Mouse (Mus musculus) CH12.LX (cell line): Measurements from ENCODE around the gene Tfpi2. TPM values are rescaled to one million over a fixed set of nuclear protein-coding genes. Genes with fewer than 3 reads are reported as not detected.

Experiments
- DNase-seq: peaks from one replicate; pipeline ENCODE4 v3.0.0-alpha.2; 2013; ENCODE audit errors: extremely low read depth
- H3K27ac ChIP-seq: 2 replicates; pipeline ENCODE4 v1.5.1; 2012; ENCODE audit warnings: low read depth, mild to moderate bottlenecking, control low read depth, moderate library complexity; ENCODE audit not compliant: insufficient read depth
- H3K27me3 ChIP-seq: replicated peaks from 2 replicates; pipeline ENCODE3; 2012; ENCODE audit warnings: inconsistent platforms
- H3K36me3 ChIP-seq, 2 experiments: replicated peaks in 1 of 2; 2 replicates each; pipeline versions ENCODE3 to v1.6.1; 2012; ENCODE audit warnings: inconsistent platforms in 1 of 2, low read length in 1 of 2, mild to moderate bottlenecking in 1 of 2, mixed read lengths in 1 of 2, moderate library complexity in 1 of 2; ENCODE audit not compliant: control insufficient read depth in 1 of 2, insufficient read depth in 1 of 2
- H3K4me1 ChIP-seq, 2 experiments: 2 replicates each; pipeline ENCODE4 v1.6.1; 2012; ENCODE audit warnings: inconsistent platforms in 1 of 2, moderate library complexity in 1 of 2; ENCODE audit not compliant: insufficient read depth in 2 of 2, control insufficient read depth in 1 of 2
- H3K4me2 ChIP-seq: 2 replicates; pipeline ENCODE4 v1.6.1; 2012; ENCODE audit warnings: low read depth, mild to moderate bottlenecking, control low read depth; ENCODE audit not compliant: poor library complexity, insufficient read depth, severe bottlenecking
- H3K4me3 ChIP-seq, 3 experiments: fragments of 150-350 bp in 1 of 3; sonication (generic) in 1 of 3; replicated peaks in 1 of 3; 2 replicates each; pipeline versions ENCODE3 to v1.5.1; 2011 to 2012; ENCODE audit warnings: low read depth in 2 of 3, low read length in 2 of 3, mild to moderate bottlenecking in 2 of 3, moderate library complexity in 2 of 3, control low read depth in 1 of 3, improper control_type of control experiment in 1 of 3, inconsistent platforms in 1 of 3, mixed read lengths in 1 of 3; ENCODE audit not compliant: poor library complexity in 1 of 3
- H3K79me2 ChIP-seq: replicated peaks from 2 replicates; pipeline ENCODE4 v1.6.1; 2012; ENCODE audit warnings: mild to moderate bottlenecking, moderate library complexity; ENCODE audit not compliant: control insufficient read depth, poor library complexity, insufficient read depth, severe bottlenecking; ENCODE audit errors: extremely low read depth
- H3K9ac ChIP-seq: 2 replicates; pipeline ENCODE4 v1.6.1; 2012; ENCODE audit warnings: low read depth, mild to moderate bottlenecking, control low read depth, moderate library complexity; ENCODE audit not compliant: insufficient read depth
- H3K9me3 ChIP-seq: replicated peaks from 2 replicates; pipeline ENCODE3; 2012; ENCODE audit warnings: low read length, inconsistent platforms, mixed read lengths
- CHD1 ChIP-seq: IDR thresholded peaks from 2 replicates; pipeline ENCODE4 v1.6.1; 2012; ENCODE audit warnings: low read depth, low read length, improper control_type of control experiment, inconsistent platforms
- CTCF ChIP-seq, 2 experiments: IDR thresholded peaks in 1 of 2; conservative IDR thresholded peaks in 1 of 2; 2 replicates each; pipeline ENCODE4 v1.5.1; 2011 to 2012; ENCODE audit warnings: low read depth in 2 of 2, low read length in 2 of 2, improper control_type of control experiment in 1 of 2, inconsistent platforms in 1 of 2, mild to moderate bottlenecking in 1 of 2, moderate library complexity in 1 of 2
- E2F4 ChIP-seq: IDR thresholded peaks from 2 replicates; pipeline ENCODE4 v1.6.1; 2011; ENCODE audit warnings: low read depth, low read length, improper control_type of control experiment; ENCODE audit not compliant: insufficient replicate concordance
- ETS1 ChIP-seq: conservative IDR thresholded peaks from 2 replicates; pipeline ENCODE4 v1.6.1; 2012; ENCODE audit warnings: low read depth, mild to moderate bottlenecking, inconsistent platforms, low read length, improper control_type of control experiment, moderate library complexity
- GABPA ChIP-seq: IDR thresholded peaks from 2 replicates; pipeline ENCODE4 v1.6.1; 2012; ENCODE audit warnings: low read depth, low read length, improper control_type of control experiment, inconsistent platforms; ENCODE audit not compliant: insufficient replicate concordance
- HCFC1 ChIP-seq: IDR thresholded peaks from 2 replicates; pipeline ENCODE4 v1.6.1; 2012; ENCODE audit warnings: low read depth, mild to moderate bottlenecking, inconsistent platforms, low read length, improper control_type of control experiment
- IRF4 ChIP-seq: IDR thresholded peaks from 2 replicates; pipeline ENCODE4 v1.6.1; 2014; ENCODE audit warnings: low read depth, mild to moderate bottlenecking, inconsistent platforms, low read length, improper control_type of control experiment
- MAX ChIP-seq: IDR thresholded peaks from 2 replicates; pipeline ENCODE4 v1.6.1; 2011; ENCODE audit warnings: low read length, improper control_type of control experiment
- MEF2A ChIP-seq: IDR thresholded peaks from 2 replicates; pipeline ENCODE4 v1.6.1; 2014; ENCODE audit warnings: low read depth, mild to moderate bottlenecking, inconsistent platforms, low read length, improper control_type of control experiment, borderline replicate concordance
- MXI1 ChIP-seq: IDR thresholded peaks from 2 replicates; pipeline ENCODE4 v1.6.1; 2011; ENCODE audit warnings: mild to moderate bottlenecking, low read depth, low read length, improper control_type of control experiment
- MYC ChIP-seq: IDR thresholded peaks from 2 replicates; pipeline ENCODE4 v1.6.1; 2011; ENCODE audit warnings: low read depth, mild to moderate bottlenecking, improper control_type of control experiment, low read length
- NRF1 ChIP-seq: IDR thresholded peaks from 2 replicates; pipeline ENCODE4 v1.6.1; 2014; ENCODE audit warnings: low read depth, mild to moderate bottlenecking, inconsistent platforms, low read length, improper control_type of control experiment, moderate library complexity
- PAX5 ChIP-seq: IDR thresholded peaks from 2 replicates; pipeline ENCODE4 v1.6.1; 2012; ENCODE audit warnings: low read length, inconsistent platforms, mixed read lengths
- POLR2A ChIP-seq: IDR thresholded peaks from 2 replicates; pipeline ENCODE4 v1.6.1; 2011; ENCODE audit warnings: low read depth, mild to moderate bottlenecking, improper control_type of control experiment, low read length
- RAD21 ChIP-seq: IDR thresholded peaks from 2 replicates; pipeline ENCODE4 v1.6.1; 2011; ENCODE audit warnings: low read depth, mild to moderate bottlenecking, low read length, improper control_type of control experiment, moderate library complexity
- RCOR1 ChIP-seq: conservative IDR thresholded peaks from 2 replicates; pipeline ENCODE4 v1.6.1; 2012; ENCODE audit warnings: low read depth, mild to moderate bottlenecking, inconsistent platforms, low read length, improper control_type of control experiment
- SMC3 ChIP-seq: IDR thresholded peaks from 2 replicates; pipeline ENCODE4 v1.6.1; 2011; ENCODE audit warnings: low read depth, low read length, improper control_type of control experiment
- UBTF ChIP-seq: IDR thresholded peaks from 2 replicates; pipeline ENCODE4 v1.6.1; 2012; ENCODE audit warnings: low read depth, mild to moderate bottlenecking, inconsistent platforms, low read length, improper control_type of control experiment, moderate library complexity
- USF1 ChIP-seq: IDR thresholded peaks from 2 replicates; pipeline ENCODE4 v1.6.1; 2014; ENCODE audit warnings: low read depth, mild to moderate bottlenecking, inconsistent platforms, low read length, improper control_type of control experiment
- USF2 ChIP-seq: conservative IDR thresholded peaks from 2 replicates; pipeline ENCODE4 v1.6.1; 2011; ENCODE audit warnings: low read depth, low read length, improper control_type of control experiment
- ZNF384 ChIP-seq: IDR thresholded peaks from 2 replicates; pipeline ENCODE4 v1.6.1; 2012; ENCODE audit warnings: low read depth, low read length, improper control_type of control experiment, inconsistent platforms
- dilution Hi-C: fragments of 300-500 bp; cut with MboI; formaldehyde crosslinking; loops from 2 replicates; pipeline ENCODE4 v1.14.3; 2020; ENCODE audit warnings: low sequenced_read_pairs; ENCODE audit not compliant: extremely low pct_unique_long_range_greater_than_20kb, extremely low pct_ligation_motif_present
- in situ Hi-C: fragments of 300-500 bp; cut with MboI; formaldehyde crosslinking; loops from 3 replicates; pipeline ENCODE4 v1.14.3; 2019; ENCODE audit warnings: low sequenced_read_pairs, low pct_ligation_motif_present, low pct_unique_long_range_greater_than_20kb, mixed read lengths
- polyA plus RNA-seq: library from polyadenylated mRNA; unstranded; fragments of >175 nt; gene quantifications from 2 replicates; pipeline ENCODE4 v1.2.1, GENCODE M21; 2012; ENCODE audit warnings: low read depth; ENCODE audit not compliant: insufficient read length
- total RNA-seq, 2 experiments: library from RNA; depleted of rRNA; stranded (reverse); fragments of 300-350 nt in 1 of 2; fragments of >200 nt in 1 of 2; gene quantifications; 2 replicates each; pipeline ENCODE4 v1.2.3; 2012 to 2014

Gene Tfpi2
- total and polyA plus RNA-seq, 3 experiments, result not detected

GRCm38 (mm10) chr6:3998089-3998488, 9.4 kb upstream of the Tfpi2 start:
- Histone ChIP-seq H3K27ac (no peak overlapping the region), H3K9ac (no peak overlapping the region), H3K36me3 (no peaks in the 10 kb centered on the region), H3K4me2 (no peak overlapping the region), H3K79me2 (no peaks in the 10 kb centered on the region), H3K4me1 (peaks cover 4 to 14% of the 10 kb centered on the region in 2 experiments; a peak in 3 of 4 replicates), H3K27me3 (no peaks in the 10 kb centered on the region), H3K9me3 (no peaks in the 10 kb centered on the region), H3K4me3 (no peak overlapping the region)
- dilution Hi-C loops, result no loop called here
- no peak for DNase-seq
- TF ChIP-seq PAX5, result no peak
- no peak for TF ChIP-seq IRF4
- no peak for TF ChIP-seq ETS1
- no peak for TF ChIP-seq MXI1
- TF ChIP-seq RCOR1, result no peak
- no peak for TF ChIP-seq NRF1
- TF ChIP-seq CHD1, result no peak
- no peak for TF ChIP-seq POLR2A
- TF ChIP-seq USF1, result no peak
- no peak for TF ChIP-seq SMC3
- no peak for TF ChIP-seq E2F4
- TF ChIP-seq ZNF384, result no peak
- TF ChIP-seq USF2, result no peak
- TF ChIP-seq MYC, result no peak
- no peak for TF ChIP-seq RAD21
- TF ChIP-seq UBTF, result no peak
- no peak for TF ChIP-seq HCFC1
- no peak for TF ChIP-seq MEF2A
- TF ChIP-seq CTCF (conservative IDR thresholded peaks at IDR 0.05 in 1 of 2, IDR thresholded peaks at IDR 0.05 in 1 of 2; ENCODE audit: low read depth in 2 of 2, low read length in 2 of 2), result no peak
- no peak for TF ChIP-seq MAX
- in situ Hi-C loops, result no loop called here

- TF ChIP-seq RCOR1, result no peak
- no peak for TF ChIP-seq GABPA
- H3K9me3 ChIP-seq, result no peaks in the 10 kb centered on the region
- H3K27ac ChIP-seq, result no peak within 1 kb of the TSS
- no peak within 1 kb of the TSS for H3K4me3 ChIP-seq
- in situ Hi-C loops, result no loop called here
- no peaks in the 10 kb centered on the region for H3K27me3 ChIP-seq
- H3K4me2 ChIP-seq, result no peak within 1 kb of the TSS
- dilution Hi-C loops, result no loop called here
- no peaks in the 10 kb centered on the region for H3K36me3 ChIP-seq
- peaks cover 0 to 7% of the 10 kb centered on the region in 2 experiments; a peak in 1 of 4 replicates for H3K4me1 ChIP-seq
- no peak within 1 kb of the TSS for H3K9ac ChIP-seq
- no peaks in the 10 kb centered on the region for H3K79me2 ChIP-seq
- DNase-seq, result no peak
Observed at GRCm38 (mm10) chr6:3993492-3993891, 4.8 kb upstream of the Tfpi2 start, which contains the start of gene Gngt1. Gene Gngt1, plus strand, starts transcription at chr6:3993792.
